Mouse (Mus musculus): ENCODE data around the gene Lctl. TPM values are rescaled to one million over a fixed set of nuclear protein-coding genes. Genes with fewer than 3 reads are reported as not detected.
"Not testable (repeated sequence)": the region's sequence is repeated elsewhere in the genome, so short reads cannot be mapped to it uniquely, and the experiment has no call there.

Lctl gene
- total and polyA plus RNA-seq, 3 experiments: 0.54 TPM; not detected in 2

DNA sequence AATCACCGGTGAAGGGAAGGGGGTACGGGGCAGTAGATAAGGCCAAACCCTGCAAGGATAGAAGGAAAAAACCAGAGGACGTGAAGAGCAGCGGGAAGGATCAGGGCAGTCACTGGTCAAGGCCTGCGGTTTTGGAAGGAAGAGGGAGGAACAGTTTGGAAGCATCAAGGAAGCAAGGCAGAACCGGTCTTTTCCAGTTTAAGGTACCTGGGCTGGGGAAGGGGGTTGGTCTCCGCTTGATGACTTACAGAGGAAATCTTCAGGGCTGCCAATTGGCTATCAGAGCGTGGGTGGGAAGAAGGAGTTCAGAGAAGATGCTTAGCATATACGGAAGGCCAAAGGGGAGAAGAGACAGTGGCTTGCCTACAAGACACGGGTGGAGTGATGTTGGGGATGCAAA, 5.7 kb downstream of the Lctl start:
- Histone ChIP-seq H3K4me1 (ENCODE audit: control insufficient read depth in 1 of 2, insufficient read depth in 2 of 2, low read length in 2 of 2) (peaks cover 0 to 3% of the 10 kb centered on the region in 2 experiments; a peak in 1 of 4 replicates), H3K27ac (ENCODE audit: control insufficient read depth, low read depth, low read length) (no peak overlapping the region), H3K79me2 (ENCODE audit: control insufficient read depth, insufficient read depth, low read length, poor library complexity) (no peaks in the 10 kb centered on the region), H3K9me3 (replicated peaks; ENCODE audit: insufficient read depth, low read length) (no peaks in the 10 kb centered on the region), H3K36me3 (ENCODE audit: control insufficient read depth in 1 of 2, insufficient read depth in 2 of 2, low read length in 2 of 2) (no peaks in the 10 kb centered on the region), H3K4me3 (ENCODE audit: control insufficient read depth in 1 of 2, insufficient read depth in 1 of 2, low read depth in 2 of 2, low read length in 2 of 2) (no peak overlapping the region), H3K27me3 (ENCODE audit: control insufficient read depth in 1 of 2, insufficient read depth in 2 of 2, low read length in 2 of 2) (no peaks in the 10 kb centered on the region), H3K9ac (ENCODE audit: control insufficient read depth, low read depth, low read length, poor library complexity, severe bottlenecking) (no peak overlapping the region)
- no peak for DNase-seq (ENCODE audit: low read depth, low spot score)
- no peak for TF ChIP-seq TCF12 (IDR thresholded peaks at IDR 0.05; ENCODE audit: low read depth, low read length)
- TF ChIP-seq GATA1 (IDR thresholded peaks at IDR 0.05; ENCODE audit: low read depth, low read length): no peak
- no peak for TF ChIP-seq E2F4 (IDR thresholded peaks at IDR 0.05; ENCODE audit: borderline replicate concordance, low read depth, low read length)

DNA sequence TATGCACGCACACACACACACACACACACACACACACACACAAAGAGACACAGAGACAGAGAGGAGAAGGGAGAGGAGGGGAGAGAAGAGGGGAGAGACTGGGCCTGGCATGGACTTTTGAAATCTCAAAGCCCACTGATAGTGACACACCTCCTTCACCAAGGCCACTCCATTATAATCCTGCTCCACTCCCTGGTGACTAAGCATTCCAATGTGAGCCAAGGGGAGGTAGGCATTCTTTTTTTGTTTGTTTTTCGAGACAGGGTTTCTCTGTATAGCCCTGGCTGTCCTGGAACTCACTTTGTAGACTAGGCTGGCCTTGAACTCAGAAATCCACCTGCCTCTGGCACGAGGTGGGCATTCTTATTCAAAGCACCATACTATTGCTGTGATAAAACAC, 7.9 kb downstream of the Lctl start:
- not testable (repeated sequence) for H3K27ac ChIP-seq (ENCODE audit: control insufficient read depth, low read depth, low read length)

GRCm38 (mm10) chr9:64125307-64125706, 8.4 kb downstream of the Lctl start:
- TF ChIP-seq MAZ (IDR thresholded peaks at IDR 0.05; ENCODE audit: low read depth, low read length): no peak
- no peak for TF ChIP-seq ZC3H11A (IDR thresholded peaks at IDR 0.05; ENCODE audit: low read depth, low read length)
- TF ChIP-seq SIN3A (IDR thresholded peaks at IDR 0.05; ENCODE audit: low read length): no peak
- TF ChIP-seq NRF1 (IDR thresholded peaks at IDR 0.05; ENCODE audit: insufficient read depth, low read depth, low read length, poor library complexity, severe bottlenecking): no peak
- no peak for TF ChIP-seq TBP (IDR thresholded peaks at IDR 0.05; ENCODE audit: low read depth, low read length)
- no peak for TF ChIP-seq RCOR1 (IDR thresholded peaks at IDR 0.05; ENCODE audit: low read depth, low read length)
- Histone ChIP-seq H3K9me3 (replicated peaks; ENCODE audit: insufficient read depth, low read length) (no peaks in the 10 kb centered on the region), H3K36me3 (ENCODE audit: control insufficient read depth in 1 of 2, insufficient read depth in 2 of 2, low read length in 2 of 2) (no peaks in the 10 kb centered on the region), H3K79me2 (ENCODE audit: control insufficient read depth, insufficient read depth, low read length, poor library complexity) (no peaks in the 10 kb centered on the region), H3K9ac (ENCODE audit: control insufficient read depth, low read depth, low read length, poor library complexity, severe bottlenecking) (no peak overlapping the region), H3K4me1 (ENCODE audit: control insufficient read depth in 1 of 2, insufficient read depth in 2 of 2, low read length in 2 of 2) (peaks cover 0 to 3% of the 10 kb centered on the region in 2 experiments; a peak in 1 of 4 replicates), H3K27me3 (ENCODE audit: control insufficient read depth in 1 of 2, insufficient read depth in 2 of 2, low read length in 2 of 2) (no peaks in the 10 kb centered on the region), H3K27ac (ENCODE audit: control insufficient read depth, low read depth, low read length) (no peak overlapping the region), H3K4me3 (ENCODE audit: control insufficient read depth in 1 of 2, insufficient read depth in 1 of 2, low read depth in 2 of 2, low read length in 2 of 2) (no peak overlapping the region)
- DNase-seq (ENCODE audit: low read depth, low spot score): no peak

More for the DNA sequence above, 7.9 kb downstream of the Lctl start:
- H3K79me2 ChIP-seq (ENCODE audit: control insufficient read depth, insufficient read depth, low read length, poor library complexity); H3K36me3 ChIP-seq (ENCODE audit: control insufficient read depth in 1 of 2, insufficient read depth in 2 of 2, low read length in 2 of 2); DNase-seq (ENCODE audit: low read depth, low spot score); H3K4me3 ChIP-seq (ENCODE audit: control insufficient read depth in 1 of 2, insufficient read depth in 1 of 2, low read depth in 2 of 2, low read length in 2 of 2); H3K9ac ChIP-seq (ENCODE audit: control insufficient read depth, low read depth, low read length, poor library complexity, severe bottlenecking); H3K4me1 ChIP-seq (ENCODE audit: control insufficient read depth in 1 of 2, insufficient read depth in 2 of 2, low read length in 2 of 2); H3K27me3 ChIP-seq (ENCODE audit: control insufficient read depth in 1 of 2, insufficient read depth in 2 of 2, low read length in 2 of 2); H3K9me3 ChIP-seq (replicated peaks; ENCODE audit: insufficient read depth, low read length): not testable (repeated sequence)

GRCm38 (mm10) chr9:64126121-64126520, 9.2 kb downstream of the Lctl start:
- H3K36me3 ChIP-seq (ENCODE audit: control insufficient read depth in 1 of 2, insufficient read depth in 2 of 2, low read length in 2 of 2): no peaks in the 10 kb centered on the region
- H3K27me3 ChIP-seq (ENCODE audit: control insufficient read depth in 1 of 2, insufficient read depth in 2 of 2, low read length in 2 of 2): no peaks in the 10 kb centered on the region
- TF ChIP-seq ZMIZ1 (IDR thresholded peaks at IDR 0.05; ENCODE audit: low read depth, low read length): no peak
- TF ChIP-seq POLR2A (IDR thresholded peaks at IDR 0.05; ENCODE audit: control insufficient read depth in 1 of 2, insufficient read depth in 1 of 2, low read depth in 1 of 2, low read length in 2 of 2, poor library complexity in 1 of 2): no peak
- TF ChIP-seq USF1 (IDR thresholded peaks at IDR 0.05; ENCODE audit: low read depth, low read length): no peak
- TF ChIP-seq ZC3H11A (IDR thresholded peaks at IDR 0.05; ENCODE audit: low read depth, low read length): no peak
- TF ChIP-seq POLR2AphosphoS5 (IDR thresholded peaks at IDR 0.05; ENCODE audit: borderline replicate concordance, low read depth, low read length): no peak
- TF ChIP-seq NELFE (IDR thresholded peaks at IDR 0.05; ENCODE audit: low read depth, low read length): no peak
- TF ChIP-seq BHLHE40 (IDR thresholded peaks at IDR 0.05; ENCODE audit: borderline replicate concordance, low read depth, low read length): no peak
- TF ChIP-seq ZNF384 (IDR thresholded peaks at IDR 0.05; ENCODE audit: low read depth, low read length): no peak
- TF ChIP-seq ETS1 (IDR thresholded peaks at IDR 0.05; ENCODE audit: low read depth, low read length): no peak
- TF ChIP-seq MXI1 (IDR thresholded peaks at IDR 0.05; ENCODE audit: low read depth, low read length): no peak
- no peak overlapping the region for H3K4me3 ChIP-seq (ENCODE audit: control insufficient read depth in 1 of 2, insufficient read depth in 1 of 2, low read depth in 2 of 2, low read length in 2 of 2)
- DNase-seq (ENCODE audit: low read depth, low spot score): no peak
- H3K27ac ChIP-seq (ENCODE audit: control insufficient read depth, low read depth, low read length): no peak overlapping the region
- H3K4me1 ChIP-seq (ENCODE audit: control insufficient read depth in 1 of 2, insufficient read depth in 2 of 2, low read length in 2 of 2): peaks cover 0 to 3% of the 10 kb centered on the region in 2 experiments; a peak in 1 of 4 replicates
- H3K79me2 ChIP-seq (ENCODE audit: control insufficient read depth, insufficient read depth, low read length, poor library complexity): no peaks in the 10 kb centered on the region
- H3K9me3 ChIP-seq (replicated peaks; ENCODE audit: insufficient read depth, low read length): no peaks in the 10 kb centered on the region
- H3K9ac ChIP-seq (ENCODE audit: control insufficient read depth, low read depth, low read length, poor library complexity, severe bottlenecking): no peak overlapping the region
